Mouse (Mus musculus) MEL (cell line): Measurements from ENCODE around the gene Ipo5.

Experiments used
- CTCF ChIP-seq, 3 experiments: IDR thresholded peaks in 2 of 3; conservative IDR thresholded peaks in 1 of 3; 2 replicates each; pipeline ENCODE4 v1.5.1; 2011 to 2012; ENCODE audit warnings: low read length in 3 of 3, low read depth in 2 of 3, mild to moderate bottlenecking in 2 of 3, improper control_type of control experiment in 1 of 3, inconsistent platforms in 1 of 3, mixed read lengths in 1 of 3, moderate library complexity in 1 of 3; ENCODE audit not compliant: control insufficient read depth in 1 of 3, insufficient read depth in 1 of 3, poor library complexity in 1 of 3, severe bottlenecking in 1 of 3
- RAD21 ChIP-seq: IDR thresholded peaks from 2 replicates; pipeline ENCODE4 v1.6.1; 2011; ENCODE audit warnings: mild to moderate bottlenecking, low read depth, low read length, improper control_type of control experiment
- TAL1 ChIP-seq: IDR thresholded peaks from 2 replicates; pipeline ENCODE4 v1.6.1; 2012; ENCODE audit warnings: mild to moderate bottlenecking, inconsistent platforms, low read length, moderate library complexity, mixed read lengths
- ZKSCAN1 ChIP-seq: IDR thresholded peaks from 2 replicates; pipeline ENCODE4 v1.6.1; 2012; ENCODE audit warnings: low read depth, mild to moderate bottlenecking, inconsistent platforms, low read length, improper control_type of control experiment, moderate library complexity

DNA sequence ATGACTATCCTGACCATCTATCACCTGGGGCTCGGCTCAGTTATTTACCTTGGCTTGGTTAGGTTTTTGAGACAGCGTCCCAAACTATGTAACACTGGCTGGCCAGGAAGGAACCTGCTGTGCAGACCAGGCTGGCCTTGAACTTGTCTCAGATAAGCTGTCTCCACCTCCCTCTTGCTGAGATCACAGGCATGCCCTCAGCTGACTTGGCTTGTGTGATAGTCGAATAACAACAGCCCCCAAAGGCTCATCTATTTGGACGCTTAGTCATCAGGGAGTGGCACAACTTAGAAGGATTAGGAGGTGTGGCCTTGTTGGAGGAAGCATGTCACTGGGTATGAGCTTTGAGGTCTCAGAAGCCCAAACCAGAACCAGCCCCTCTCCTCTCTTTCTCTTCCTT lies 46.1 kb upstream of the Ipo5 start:
- TF ChIP-seq ZKSCAN1 (no peak), RAD21 (no peak), TAL1 (no peak), CTCF (IDR thresholded peaks at IDR 0.05 in 2 of 3, conservative IDR thresholded peaks at IDR 0.05 in 1 of 3; ENCODE audit: control insufficient read depth in 1 of 3, insufficient read depth in 1 of 3, low read depth in 2 of 3, low read length in 3 of 3, poor library complexity in 1 of 3, severe bottlenecking in 1 of 3) (no peak)
